Mouse (Mus musculus) thymus, postnatal 0 days (tissue): ENCODE measurements around the gene Sh3tc1. TPM values are rescaled to one million over a fixed set of nuclear protein-coding genes. Genes with fewer than 3 reads are reported as not detected.

Source experiments
- polyA plus RNA-seq: library from polyadenylated mRNA; unstranded; fragments of >200 nt; fragmentation: Nextera tagmentation; extraction: Ambion mirVana; gene quantifications from 2 replicates; pipeline ENCODE4 v1.2.1, GENCODE M21; 2015

Gene Sh3tc1
- polyA plus RNA-seq, 1 experiment from 2014 or later: 2.1 TPM

Other genes with a start within 250 kb of the Sh3tc1 start
- 0.60 and 0.72 TPM in 2 replicates for gene Cpz, start 214.3 kb downstream of the Sh3tc1 start, polyA plus RNA-seq
- 6.0 TPM in 2 replicates for gene Trmt44, start 164.9 kb downstream of the Sh3tc1 start, polyA plus RNA-seq
- 15.2 TPM in 2 replicates for gene Acox3, start 156.9 kb downstream of the Sh3tc1 start, polyA plus RNA-seq
- 8.9 and 10.4 TPM in 2 replicates for gene Htra3, start 60.2 kb downstream of the Sh3tc1 start, polyA plus RNA-seq
- gene Ablim2, start 17.9 kb upstream of the Sh3tc1 start, polyA plus RNA-seq: 0.74 and 0.91 TPM in 2 replicates
- gene Afap1, start 153.3 kb upstream of the Sh3tc1 start, polyA plus RNA-seq: 6.1 and 6.6 TPM in 2 replicates